Comparison of ENCODE assay signal across 8 mouse cellular contexts in the genomic region with DNA sequence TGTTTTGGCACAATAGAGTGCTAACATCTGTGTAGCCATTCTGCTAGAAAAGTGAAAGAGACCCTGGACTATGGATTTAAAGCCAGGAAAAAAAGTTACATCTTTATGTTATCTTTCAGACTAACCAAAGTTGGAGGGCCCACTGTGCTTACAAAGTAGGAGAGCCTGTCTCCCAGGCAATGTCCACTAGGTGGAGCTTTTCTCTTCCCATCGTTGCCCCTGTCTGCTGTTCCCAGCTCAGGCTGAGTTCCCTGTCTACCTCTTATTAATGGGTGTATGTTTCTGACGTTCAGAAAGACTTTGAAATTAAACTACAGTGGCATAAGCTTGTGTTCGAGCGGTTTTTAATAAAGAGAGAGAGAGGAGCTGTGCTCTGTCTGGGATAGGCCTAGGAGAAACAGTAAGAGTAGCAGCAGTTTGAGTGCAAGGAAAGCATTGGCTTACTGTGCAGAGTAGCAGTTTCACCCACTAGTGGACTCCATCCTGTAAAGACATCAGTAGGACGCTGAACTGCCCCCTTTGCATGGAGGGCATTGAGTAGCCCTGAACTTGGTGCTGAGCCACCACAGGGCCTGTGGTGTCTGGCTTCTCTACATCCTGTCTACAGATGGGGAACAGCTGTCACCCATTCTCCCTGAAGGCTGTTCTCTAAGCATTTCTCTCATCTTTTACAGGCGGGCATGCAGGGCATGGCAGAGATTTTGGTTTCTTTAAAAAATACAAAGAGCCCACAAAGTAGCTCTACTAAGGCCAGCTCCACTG. TPM values are rescaled to one million over a fixed set of nuclear protein-coding genes. Genes with fewer than 3 reads are reported as not detected.
DNase-seq lines count a peak whose midpoint lies in the region; ATAC-seq lines count a peak whose summit lies in the region.

No protein-coding gene starts in this region.

- 71% methylated on average over 6 of the region's 6 CpGs for WGBS in midbrain, embryonic 10.5 days
- WGBS in midbrain, embryonic 13.5 days = 61% methylated on average over 6 of the region's 6 CpGs
- 66% methylated on average over 6 of the region's 6 CpGs for WGBS in embryonic facial prominence, embryonic 11.5 days

- H3K4me1 ChIP-seq in midbrain, embryonic 10.5 days = no peaks in the 10 kb centered on the region
- H3K4me1 ChIP-seq in midbrain, embryonic 13.5 days (replicated peaks) = 0 out of 2 replicates have a peak, but pooled peaks cover 3% of the 10 kb centered on the region
- H3K4me1 ChIP-seq in embryonic facial prominence, embryonic 11.5 days (ENCODE audit: control insufficient read depth, insufficient read depth, low read length) = no peaks in the 10 kb centered on the region

- DNase-seq in midbrain, embryonic 10.5 days (ENCODE audit: low spot score) = peak; percentile 45
- DNase-seq in adrenal gland, postnatal 14 days = peak; percentile 69
- DNase-seq in embryonic facial prominence, embryonic 11.5 days (ENCODE audit: low spot score) = peak; percentile 79
- peak; percentile 61 to 69 for DNase-seq in heart, postnatal 10 days
- peak; percentile 15 for DNase-seq in layer of hippocampus, adult 9-11 months
- DNase-seq in lung, postnatal 4 days = peak; percentile 58
- peak; percentile 48 for DNase-seq in splenic B cell, adult 2 months (ENCODE audit: low read depth, low spot score)

- intact Hi-C loops in heart, postnatal 10 days (cut with DNase I) = loop anchor here (1.0 to 5.0 kb wide), 2 partner anchors 351 to 890 kb away; no protein-coding TSS in a partner anchor

- H3K9me3 ChIP-seq in midbrain, embryonic 10.5 days (replicated peaks) = no peaks in the 10 kb centered on the region
- no peaks in the 10 kb centered on the region for H3K9me3 ChIP-seq in midbrain, embryonic 13.5 days
- H3K9me3 ChIP-seq in embryonic facial prominence, embryonic 11.5 days (replicated peaks; ENCODE audit: control insufficient read depth, low read length) = no peaks in the 10 kb centered on the region

- no peak for ATAC-seq in midbrain, embryonic 13.5 days
- ATAC-seq in embryonic facial prominence, embryonic 11.5 days (replicated peaks; ENCODE audit: insufficient number of reproducible peaks, low FRiP score, low TSS enrichment, low read depth) = no peak

- no peak overlapping the region for H3K4me2 ChIP-seq in midbrain, embryonic 13.5 days (replicated peaks)
- H3K4me2 ChIP-seq in embryonic facial prominence, embryonic 11.5 days (ENCODE audit: low read depth, low read length) = no peak overlapping the region

- H3K36me3 ChIP-seq in midbrain, embryonic 10.5 days = peaks cover 92% of the 10 kb centered on the region
- H3K36me3 ChIP-seq in midbrain, embryonic 13.5 days = peaks cover 75% of the 10 kb centered on the region
- peaks cover 14% of the 10 kb centered on the region for H3K36me3 ChIP-seq in embryonic facial prominence, embryonic 11.5 days (replicated peaks; ENCODE audit: control insufficient read depth, insufficient read depth, low read depth, low read length)
- H3K36me3 ChIP-seq in splenic B cell, adult 2 months (ENCODE audit: control insufficient read depth, insufficient read depth, low read length, poor library complexity, severe bottlenecking) = peaks cover 9% of the 10 kb centered on the region; the same call in 1 of the 2 replicates

- no peak overlapping the region for H3K4me3 ChIP-seq in midbrain, embryonic 10.5 days
- no peak overlapping the region for H3K4me3 ChIP-seq in midbrain, embryonic 13.5 days (replicated peaks)
- no peak overlapping the region for H3K4me3 ChIP-seq in embryonic facial prominence, embryonic 11.5 days (ENCODE audit: low read depth, low read length)

- H3K9ac ChIP-seq in midbrain, embryonic 13.5 days (replicated peaks) = no peak overlapping the region
- no peak overlapping the region for H3K9ac ChIP-seq in embryonic facial prominence, embryonic 11.5 days (replicated peaks; ENCODE audit: low read length)

- no peaks in the 10 kb centered on the region for H3K27me3 ChIP-seq in midbrain, embryonic 10.5 days (ENCODE audit: low read depth, poor library complexity, severe bottlenecking)
- no peaks in the 10 kb centered on the region for H3K27me3 ChIP-seq in midbrain, embryonic 13.5 days
- H3K27me3 ChIP-seq in embryonic facial prominence, embryonic 11.5 days (ENCODE audit: control insufficient read depth, insufficient read depth, low read length) = no peaks in the 10 kb centered on the region
- no peaks in the 10 kb centered on the region for H3K27me3 ChIP-seq in splenic B cell, adult 2 months (ENCODE audit: control insufficient read depth, insufficient read depth, low read length, poor library complexity, severe bottlenecking)

- no peak overlapping the region for H3K27ac ChIP-seq in midbrain, embryonic 10.5 days (replicated peaks)
- no peak overlapping the region for H3K27ac ChIP-seq in midbrain, embryonic 13.5 days
- H3K27ac ChIP-seq in embryonic facial prominence, embryonic 11.5 days (replicated peaks; ENCODE audit: low read depth, low read length) = no peak overlapping the region

RNA-seq across cellular contexts. Expression of gene Nufip1, which starts 11.4 kb away (rescaled TPM):
- 18.2 and 21.2 TPM in 2 replicates for polyA plus RNA-seq in midbrain, embryonic 10.5 days (2016; fragmentation: Nextera tagmentation; extraction: Ambion mirVana)
- 13.7 and 14.9 TPM in 2 replicates for polyA plus RNA-seq in midbrain, embryonic 13.5 days (2015; fragmentation: Nextera tagmentation; extraction: Ambion mirVana)
- total RNA-seq in adrenal gland, postnatal 14 days (2021) = 7.7 and 8.0 TPM in 2 replicates
- polyA plus RNA-seq in embryonic facial prominence, embryonic 11.5 days (2014; fragmentation: Nextera tagmentation; extraction: Ambion mirVana) = 18.7 and 22.1 TPM in 2 replicates
- 1 to 10 TPM; 5.1 to 5.3 TPM for total RNA-seq in heart, postnatal 10 days (2021)

RNA-seq across cellular contexts. Expression of gene Gpalpp1, which starts 11.5 kb away (rescaled TPM):
- polyA plus RNA-seq in midbrain, embryonic 10.5 days (2016; fragmentation: Nextera tagmentation; extraction: Ambion mirVana) = 16.8 and 17.6 TPM in 2 replicates
- 15.3 and 15.6 TPM in 2 replicates for polyA plus RNA-seq in midbrain, embryonic 13.5 days (2015; fragmentation: Nextera tagmentation; extraction: Ambion mirVana)
- 17.7 and 19.4 TPM in 2 replicates for total RNA-seq in adrenal gland, postnatal 14 days (2021)
- 15.3 and 17.4 TPM in 2 replicates for polyA plus RNA-seq in embryonic facial prominence, embryonic 11.5 days (2014; fragmentation: Nextera tagmentation; extraction: Ambion mirVana)
- total RNA-seq in heart, postnatal 10 days (2021) = 10 to 100 TPM; 14.6 to 15.0 TPM

Comparison
In these comparisons a context has a peak if more than half of its experiments do, and no peak if none do; other contexts are left out.
1. DNase-seq: peak in every context shown above with its lines; median percentile 79 in embryonic facial prominence, embryonic 11.5 days; 69 in adrenal gland, postnatal 14 days; 65 in heart, postnatal 10 days; 58 in lung, postnatal 4 days; 48 in splenic B cell, adult 2 months; 45 in midbrain, embryonic 10.5 days; 15 in layer of hippocampus, adult 9-11 months.